Mouse (Mus musculus) hindbrain, embryonic 12.5 days (tissue): ENCODE measurements around the gene Szrd1. TPM values are rescaled to one million over a fixed set of nuclear protein-coding genes. Genes with fewer than 3 reads are reported as not detected.
A peak's percentile ranks its signal among the peaks of the same experiment; 100 is the strongest.

ENCODE experiments used
- ATAC-seq: fragments of 200-750 bp; cut with Nextera tagmentation; 2 replicates; pipeline ENCODE4 v1.8.0; 2017; ENCODE audit warnings: moderate TSS enrichment; ENCODE audit not compliant: low FRiP score
- H3K27ac ChIP-seq: fragments of 300-500 bp; sonication (generic); 2 replicates; pipeline ENCODE4 v1.5.1; 2016; ENCODE audit warnings: mild to moderate bottlenecking
- H3K27me3 ChIP-seq: fragments of 300-500 bp; sonication (generic); 2 replicates; pipeline ENCODE4 v1.6.1; 2016; ENCODE audit warnings: mild to moderate bottlenecking
- H3K36me3 ChIP-seq: fragments of 300-500 bp; sonication (generic); 2 replicates; pipeline ENCODE4 v1.6.1; 2016; ENCODE audit warnings: mild to moderate bottlenecking
- H3K4me1 ChIP-seq: fragments of 300-500 bp; sonication (generic); 2 replicates; pipeline ENCODE4 v1.6.1; 2016
- H3K4me2 ChIP-seq: fragments of 300-500 bp; sonication (generic); replicated peaks from 2 replicates; pipeline ENCODE4 v1.6.1; 2016; ENCODE audit warnings: mild to moderate bottlenecking
- H3K4me3 ChIP-seq: fragments of 300-500 bp; sonication (generic); 2 replicates; pipeline ENCODE4 v1.5.1; 2016; ENCODE audit warnings: mild to moderate bottlenecking
- H3K9ac ChIP-seq: fragments of 300-500 bp; sonication (generic); 2 replicates; pipeline ENCODE4 v1.6.1; 2016; ENCODE audit warnings: mild to moderate bottlenecking, moderate library complexity
- H3K9me3 ChIP-seq: fragments of 300-500 bp; sonication (generic); replicated peaks from 2 replicates; pipeline ENCODE4 v1.6.1; 2016; ENCODE audit warnings: mild to moderate bottlenecking
- WGBS: fragments of 180-500 bp; shearing (Covaris S2); methylation state at CpG from one replicate; pipeline ENCODE4 v1.1.7; 2016; 5-methylcytosine and 5-hydroxymethylcytosine counted together
- polyA plus RNA-seq: library from polyadenylated mRNA; unstranded; fragments of >200 nt; fragmentation: Nextera tagmentation; extraction: Ambion mirVana; gene quantifications from 2 replicates; pipeline ENCODE4 v1.2.1, GENCODE M21; 2016

The Szrd1 gene
- polyA plus RNA-seq, 1 experiment from 2014 or later, result 30.7 TPM

DNA sequence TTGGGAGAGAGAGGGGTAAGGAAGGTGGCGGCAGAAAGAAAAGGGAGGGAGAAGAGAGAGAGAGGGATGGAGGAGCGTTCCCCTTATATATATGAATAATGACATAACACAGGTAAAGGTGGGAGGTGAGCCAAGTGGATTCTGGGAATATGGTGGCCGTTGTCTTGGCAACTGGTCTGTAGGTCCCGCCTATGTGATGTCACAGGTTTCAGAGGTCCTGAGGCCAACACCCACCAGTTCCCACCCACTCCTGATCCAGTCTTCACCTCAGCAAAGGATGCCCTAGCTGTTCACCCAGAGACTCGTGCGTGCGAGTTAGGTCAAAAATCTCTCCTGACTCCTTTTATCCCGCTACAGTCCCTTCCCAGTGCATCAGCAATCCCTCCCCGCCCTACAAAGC lies 38.3 kb downstream of the Szrd1 start:
- ATAC-seq, result no peak
- no peaks in the 10 kb centered on the region for H3K9me3 ChIP-seq
- H3K27ac ChIP-seq, result no peak overlapping the region
- 90% methylated on average over 9 of the region's 9 CpGs for WGBS
- no peak overlapping the region for H3K4me2 ChIP-seq
- H3K36me3 ChIP-seq, result no peaks in the 10 kb centered on the region
- H3K4me3 ChIP-seq, result no peak overlapping the region
- no peak overlapping the region for H3K9ac ChIP-seq
- no peaks in the 10 kb centered on the region for H3K27me3 ChIP-seq
- peaks cover 3% of the 10 kb centered on the region; the same call in 1 of the 2 replicates for H3K4me1 ChIP-seq

GRCm38 (mm10) chr4:141099956-141100355 lies 39.6 kb downstream of the Szrd1 start:
- Histone ChIP-seq H3K36me3 (no peaks in the 10 kb centered on the region), H3K9me3 (no peaks in the 10 kb centered on the region), H3K9ac (no peak overlapping the region), H3K27ac (no peak overlapping the region), H3K27me3 (no peaks in the 10 kb centered on the region), H3K4me1 (peaks cover 3% of the 10 kb centered on the region; the same call in 1 of the 2 replicates), H3K4me2 (no peak overlapping the region), H3K4me3 (no peak overlapping the region)
- WGBS, result 73% methylated on average over 5 of the region's 5 CpGs
- no peak for ATAC-seq

DNA sequence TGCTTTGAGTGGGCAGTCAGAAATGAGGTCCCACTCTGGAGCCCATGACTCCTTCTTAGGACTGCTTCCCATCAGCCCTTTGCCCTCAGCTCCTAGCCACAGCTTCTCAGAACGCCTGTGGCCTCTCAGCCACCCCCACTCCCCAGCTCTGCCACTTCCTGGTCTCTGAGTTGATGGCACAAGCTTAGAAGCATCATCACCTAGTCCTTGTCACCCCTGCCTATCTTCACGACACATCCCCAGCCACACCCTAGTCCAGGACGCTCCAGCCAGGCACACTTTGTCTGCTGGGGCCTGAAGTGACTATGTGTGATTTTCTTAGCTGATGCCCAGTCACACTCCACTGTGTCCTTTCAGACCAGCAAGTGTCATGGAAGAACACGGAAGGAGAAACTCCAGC lies 40.6 kb downstream of the Szrd1 start:
- WGBS, result 87% methylated on average over 4 of the region's 4 CpGs
- no peak for ATAC-seq
- no peaks in the 10 kb centered on the region for H3K9me3 ChIP-seq
- H3K4me3 ChIP-seq, result no peak overlapping the region
- H3K27ac ChIP-seq, result no peak overlapping the region
- H3K4me2 ChIP-seq, result no peak overlapping the region
- H3K27me3 ChIP-seq, result no peaks in the 10 kb centered on the region
- H3K4me1 ChIP-seq, result peaks cover 3% of the 10 kb centered on the region; the same call in 1 of the 2 replicates
- H3K9ac ChIP-seq, result no peak overlapping the region
- no peaks in the 10 kb centered on the region for H3K36me3 ChIP-seq

- H3K4me3 ChIP-seq, result no peak overlapping the region
- no peak overlapping the region for H3K9ac ChIP-seq
- peaks cover 3% of the 10 kb centered on the region; the same call in 1 of the 2 replicates for H3K4me1 ChIP-seq
- no peak overlapping the region for H3K4me2 ChIP-seq
- 14% methylated on average over 9 of the region's 9 CpGs for whole genome bisulfite sequencing
- no peak for ATAC-seq
- no peaks in the 10 kb centered on the region for H3K9me3 ChIP-seq
- no peaks in the 10 kb centered on the region for H3K27me3 ChIP-seq
- no peak overlapping the region for H3K27ac ChIP-seq
- no peaks in the 10 kb centered on the region for H3K36me3 ChIP-seq
Observed at GRCm38 (mm10) chr4:141096710-141097109, 42.9 kb downstream of the Szrd1 start.

DNA sequence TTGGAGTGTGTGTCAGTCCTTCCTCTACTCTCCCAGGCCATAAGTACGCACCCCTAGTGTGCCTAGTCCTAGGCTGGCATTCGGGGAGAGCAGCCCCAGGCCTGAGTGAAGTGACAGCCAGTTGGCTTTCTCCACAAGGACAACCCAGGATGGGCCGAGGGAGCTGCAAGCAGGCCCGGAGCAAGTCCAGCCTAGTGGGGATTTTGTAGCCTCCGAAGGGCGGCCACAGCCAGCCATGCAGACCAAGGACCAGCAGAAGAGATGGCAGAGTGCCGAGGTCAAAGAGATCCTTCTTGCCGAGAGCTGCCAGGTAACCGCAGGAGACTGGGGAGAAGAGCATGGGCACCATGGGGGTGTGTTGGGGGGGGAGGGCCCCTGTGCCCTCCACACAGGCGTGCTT lies 44.6 kb downstream of the Szrd1 start:
- peaks cover 3% of the 10 kb centered on the region; the same call in 1 of the 2 replicates for H3K4me1 ChIP-seq
- no peak overlapping the region for H3K4me2 ChIP-seq
- H3K27ac ChIP-seq, result no peak overlapping the region
- H3K27me3 ChIP-seq, result 0 out of 2 replicates have a peak, but pooled peaks cover 2% of the 10 kb centered on the region
- H3K36me3 ChIP-seq, result no peaks in the 10 kb centered on the region
- ATAC-seq, result no peak
- H3K9me3 ChIP-seq, result no peaks in the 10 kb centered on the region
- no peak overlapping the region for H3K4me3 ChIP-seq
- WGBS, result 84% methylated on average over 10 of the region's 10 CpGs
- H3K9ac ChIP-seq, result no peak overlapping the region

DNA sequence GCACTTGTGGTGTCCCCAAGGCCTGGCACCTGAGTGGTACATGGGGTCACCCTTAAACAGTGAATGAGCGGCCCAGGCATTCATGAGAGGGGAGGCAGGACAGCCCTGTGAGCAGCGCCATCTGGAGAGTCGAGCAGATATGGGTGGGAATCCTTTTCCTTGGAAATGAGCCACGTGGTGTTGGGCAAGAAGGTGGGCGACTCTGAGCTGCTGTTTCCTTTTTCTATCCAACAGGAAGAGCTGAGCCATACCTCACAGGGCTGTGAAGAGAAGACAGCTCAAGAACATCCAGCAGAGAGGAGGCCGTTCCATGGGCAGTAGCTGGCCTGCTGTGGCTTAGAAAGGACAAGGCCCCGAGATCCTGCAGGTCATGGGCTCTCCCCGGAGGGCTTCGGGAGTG lies 50.9 kb downstream of the Szrd1 start:
- H3K27ac ChIP-seq, result no peak overlapping the region
- no peaks in the 10 kb centered on the region for H3K4me1 ChIP-seq
- H3K36me3 ChIP-seq, result no peaks in the 10 kb centered on the region
- H3K4me3 ChIP-seq, result no peak overlapping the region
- H3K27me3 ChIP-seq, result 0 out of 2 replicates have a peak, but pooled peaks cover 2% of the 10 kb centered on the region
- H3K9ac ChIP-seq, result no peak overlapping the region
- 73% methylated on average over 9 of the region's 9 CpGs for WGBS
- H3K4me2 ChIP-seq, result no peak overlapping the region
- ATAC-seq, result no peak
- H3K9me3 ChIP-seq, result no peaks in the 10 kb centered on the region

DNA sequence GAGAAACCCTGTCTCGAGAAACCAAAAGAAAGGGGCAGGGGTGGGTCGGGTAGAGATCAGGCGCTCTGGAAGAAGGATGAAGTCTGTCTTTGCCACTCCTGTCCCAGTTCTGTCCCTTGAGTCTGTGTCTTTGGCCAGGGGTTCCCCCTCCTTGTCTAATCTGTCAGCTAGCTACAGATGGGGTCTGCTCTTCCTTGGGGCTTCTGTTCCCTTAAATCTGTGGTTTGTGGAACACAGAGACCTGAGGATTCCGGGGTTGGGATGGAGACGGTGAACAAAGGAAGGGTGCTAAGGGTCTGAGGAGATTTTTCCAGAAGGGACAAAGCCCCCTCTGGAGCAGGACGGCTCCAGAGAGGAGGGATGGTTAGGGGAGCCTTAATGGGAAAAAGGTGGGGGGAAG lies 51.5 kb downstream of the Szrd1 start, which contains the start of gene Spata21:
Gene Spata21 (plus strand): TSS at position 301 of the 400 bp plus-strand sequence.
- Histone ChIP-seq H3K9ac (no peak within 1 kb of the TSS), H3K36me3 (no peaks in the 10 kb centered on the region), H3K27me3 (0 out of 2 replicates have a peak, but pooled peaks cover 2% of the 10 kb centered on the region), H3K4me1 (no peaks in the 10 kb centered on the region), H3K9me3 (no peaks in the 10 kb centered on the region), H3K27ac (no peak within 1 kb of the TSS), H3K4me2 (no peak within 1 kb of the TSS), H3K4me3 (no peak within 1 kb of the TSS)
- no peak for ATAC-seq
- 74% methylated on average over 6 of the region's 6 CpGs for WGBS

- H3K27ac ChIP-seq, result no peak overlapping the region
- H3K9ac ChIP-seq, result no peak overlapping the region
- H3K4me2 ChIP-seq, result no peak overlapping the region
- no peaks in the 10 kb centered on the region for H3K36me3 ChIP-seq
- no peaks in the 10 kb centered on the region for H3K9me3 ChIP-seq
- H3K4me3 ChIP-seq, result no peak overlapping the region
- H3K27me3 ChIP-seq, result 0 out of 2 replicates have a peak, but pooled peaks cover 2% of the 10 kb centered on the region
- no peaks in the 10 kb centered on the region for H3K4me1 ChIP-seq
- WGBS, result 83% methylated on average over 10 of the region's 10 CpGs
- no peak for ATAC-seq
Observed at GRCm38 (mm10) chr4:141086862-141087261, 52.7 kb downstream of the Szrd1 start.

- H3K4me2 ChIP-seq, result no peak overlapping the region
- H3K4me1 ChIP-seq, result peaks cover 16% of the 10 kb centered on the region
- H3K4me3 ChIP-seq, result peak overlapping the region; percentile 83; the same call in 1 of the 2 replicates
- no peak overlapping the region for H3K9ac ChIP-seq
- 75% methylated on average over 18 of the region's 18 CpGs for WGBS
- H3K27ac ChIP-seq, result no peak overlapping the region
- ATAC-seq, result 0 out of 2 replicates have a peak, but pooled peaks have one; percentile 20
- H3K27me3 ChIP-seq, result no peaks in the 10 kb centered on the region
- H3K36me3 ChIP-seq, result peaks cover 10% of the 10 kb centered on the region; the same call in 1 of the 2 replicates
- no peaks in the 10 kb centered on the region for H3K9me3 ChIP-seq
Observed at GRCm38 (mm10) chr4:141078510-141079137, 61.0 kb downstream of the Szrd1 start.

GRCm38 (mm10) chr4:141077681-141078509 lies 61.7 kb downstream of the Szrd1 start, which contains the start of gene Necap2:
TSS of gene Necap2 (minus strand) at chr4:141078357.
- Histone ChIP-seq H3K36me3 (peaks cover 17% of the 10 kb centered on the region), H3K4me2 (peak within 1 kb of the TSS; percentile 96), H3K27me3 (no peaks in the 10 kb centered on the region), H3K27ac (peak within 1 kb of the TSS; percentile 76), H3K4me3 (peak within 1 kb of the TSS; percentile 83), H3K9ac (peak within 1 kb of the TSS; percentile 92), H3K9me3 (no peaks in the 10 kb centered on the region), H3K4me1 (peaks cover 16% of the 10 kb centered on the region)
- WGBS, result under 1% methylated on average over 64 of the region's 67 CpGs
- peak; percentile 93 for ATAC-seq

GRCm38 (mm10) chr4:141076761-141077506 lies 62.6 kb downstream of the Szrd1 start:
- Histone ChIP-seq H3K9me3 (no peaks in the 10 kb centered on the region), H3K27me3 (no peaks in the 10 kb centered on the region), H3K4me1 (peaks cover 16% of the 10 kb centered on the region), H3K4me3 (peak overlapping the region; percentile 83), H3K9ac (peak overlapping the region; percentile 92), H3K27ac (no peak overlapping the region), H3K36me3 (peaks cover 26% of the 10 kb centered on the region), H3K4me2 (peak overlapping the region; percentile 96)
- WGBS, result 83% methylated on average over 17 of the region's 17 CpGs
- ATAC-seq, result no peak

DNA sequence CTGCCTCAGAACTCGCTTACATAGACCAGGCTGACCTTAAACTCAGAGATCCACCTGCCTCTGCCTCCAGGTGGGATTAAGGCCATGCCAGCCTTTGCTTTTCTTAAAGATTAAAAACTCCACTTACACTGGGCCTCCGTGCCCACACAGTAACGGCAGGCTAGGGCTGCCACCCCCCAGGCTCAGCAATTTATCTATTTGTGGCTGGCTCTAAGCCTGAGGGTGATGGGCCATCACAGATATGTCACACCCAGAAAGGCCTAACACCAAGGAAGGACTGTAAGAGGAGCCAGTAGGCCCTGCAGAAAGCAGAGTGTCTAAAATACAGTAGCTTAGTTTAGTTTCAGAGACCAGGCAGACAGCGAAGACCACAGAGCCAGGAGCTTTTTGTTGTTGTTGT lies 65.5 kb downstream of the Szrd1 start:
- no peak for ATAC-seq
- H3K4me1 ChIP-seq, result peaks cover 16% of the 10 kb centered on the region
- H3K9me3 ChIP-seq, result no peaks in the 10 kb centered on the region
- no peaks in the 10 kb centered on the region for H3K27me3 ChIP-seq
- 96% methylated on average over 4 of the region's 4 CpGs for WGBS
- H3K9ac ChIP-seq, result no peak overlapping the region
- peaks cover 53% of the 10 kb centered on the region for H3K36me3 ChIP-seq
- no peak overlapping the region for H3K27ac ChIP-seq
- H3K4me2 ChIP-seq, result no peak overlapping the region
- H3K4me3 ChIP-seq, result no peak overlapping the region
